Mouse (Mus musculus) olfactory bulb, adult 2 months (tissue): ENCODE measurements at regions not wholly inside any gene's neighbourhood (a gene's known extent, or its start where the extent isn't known, plus 50 kb on each side); places are given as distances from the start of the nearest gene placed in this dataset.

Source experiments
- H3K27ac ChIP-seq: fragments of 200-500 bp; 2 replicates; pipeline ENCODE4 v1.5.1; 2012; ENCODE audit warnings: low read depth, low read length; ENCODE audit not compliant: insufficient read depth
- H3K4me1 ChIP-seq: fragments of 200-500 bp; 2 replicates; pipeline ENCODE4 v1.6.1; 2012; ENCODE audit warnings: low read length; ENCODE audit not compliant: control insufficient read depth, insufficient read depth
- H3K4me3 ChIP-seq: fragments of 200-500 bp; 2 replicates; pipeline ENCODE4 v1.5.1; 2012; ENCODE audit warnings: mild to moderate bottlenecking, low read depth, low read length, moderate library complexity; ENCODE audit not compliant: insufficient read depth
- CTCF ChIP-seq: fragments of 200-500 bp; IDR thresholded peaks from 2 replicates; pipeline ENCODE4 v1.5.1; 2012; ENCODE audit warnings: low read depth, mild to moderate bottlenecking, low read length, moderate library complexity; ENCODE audit not compliant: insufficient read depth
- POLR2A ChIP-seq: fragments of 200-500 bp; IDR thresholded peaks from 2 replicates; pipeline ENCODE4 v1.6.1; 2012; ENCODE audit warnings: mild to moderate bottlenecking, low read depth, low read length, moderate library complexity; ENCODE audit not compliant: insufficient read depth
- WGBS: fragments of 180-500 bp; shearing (Covaris S2); methylation state at CpG from one replicate; pipeline ENCODE4 v1.1.7; 2018; 5-methylcytosine and 5-hydroxymethylcytosine counted together

GRCm38 (mm10) chr7:136327281-136327680 is 567.1 kb upstream of the Mgmt start:
- TF ChIP-seq POLR2A (no peak), CTCF (no peak)
- Histone ChIP-seq H3K4me3 (no peak overlapping the region), H3K4me1 (no peaks in the 10 kb centered on the region), H3K27ac (no peak overlapping the region)
- WGBS: 63% methylated on average over 4 of the region's 4 CpGs

- WGBS: 71% methylated on average over 1 of the region's 1 CpGs
- no peak overlapping the region for H3K27ac ChIP-seq
- TF ChIP-seq CTCF (no peak), POLR2A (no peak)
These were observed 564.0 kb upstream of the Mgmt start for GRCm38 (mm10) chr7:136330431-136330830.

GRCm38 (mm10) chr7:136332805-136333204 is 561.6 kb upstream of the Mgmt start:
- 79% methylated on average over 4 of the region's 4 CpGs for WGBS
- Histone ChIP-seq H3K4me3 (no peak overlapping the region), H3K4me1 (no peaks in the 10 kb centered on the region), H3K27ac (no peak overlapping the region)
- TF ChIP-seq POLR2A (no peak), CTCF (no peak)

More at GRCm38 (mm10) chr7:136330431-136330830, 564.0 kb upstream of the Mgmt start:
- Histone ChIP-seq H3K4me3 (no peak overlapping the region), H3K4me1 (no peaks in the 10 kb centered on the region)

GRCm38 (mm10) chr7:136341599-136342210 is 552.7 kb upstream of the Mgmt start:
- Histone ChIP-seq H3K4me3 (no peak overlapping the region), H3K27ac (no peak overlapping the region), H3K4me1 (0 out of 2 replicates have a peak, but pooled peaks cover 2% of the 10 kb centered on the region)
- TF ChIP-seq POLR2A: no peak
- 86% methylated on average over 16 of the region's 16 CpGs for WGBS

GRCm38 (mm10) chr7:136342211-136342799 is 552.1 kb upstream of the Mgmt start:
- H3K4me3 ChIP-seq: no peak overlapping the region
- no peak overlapping the region for H3K27ac ChIP-seq
- 53% methylated on average over 10 of the region's 10 CpGs for WGBS
- H3K4me1 ChIP-seq: 0 out of 2 replicates have a peak, but pooled peaks cover 2% of the 10 kb centered on the region
- no peak for TF ChIP-seq POLR2A
- TF ChIP-seq CTCF: no peak

GRCm38 (mm10) chr7:136342822-136343221 is 551.6 kb upstream of the Mgmt start:
- 28% methylated on average over 8 of the region's 8 CpGs for WGBS
- Histone ChIP-seq H3K4me3 (no peak overlapping the region), H3K4me1 (0 out of 2 replicates have a peak, but pooled peaks cover 2% of the 10 kb centered on the region), H3K27ac (no peak overlapping the region)
- TF ChIP-seq CTCF: no peak
- no peak for TF ChIP-seq POLR2A

- H3K4me3 ChIP-seq: no peak overlapping the region
- TF ChIP-seq CTCF (no peak), POLR2A (no peak)
- H3K27ac ChIP-seq: no peak overlapping the region
- H3K4me1 ChIP-seq: 0 out of 2 replicates have a peak, but pooled peaks cover 2% of the 10 kb centered on the region
- WGBS: 66% methylated on average over 4 of the region's 4 CpGs
These were observed 550.9 kb upstream of the Mgmt start for GRCm38 (mm10) chr7:136343494-136343893.

GRCm38 (mm10) chr7:136345051-136345450 is 549.4 kb upstream of the Mgmt start:
- WGBS: 98% methylated on average over 3 of the region's 3 CpGs
- Histone ChIP-seq H3K4me3 (no peak overlapping the region), H3K27ac (no peak overlapping the region), H3K4me1 (0 out of 2 replicates have a peak, but pooled peaks cover 2% of the 10 kb centered on the region)
- TF ChIP-seq CTCF: no peak
- no peak for TF ChIP-seq POLR2A

GRCm38 (mm10) chr7:136346531-136346930 is 547.9 kb upstream of the Mgmt start:
- Histone ChIP-seq H3K4me1 (0 out of 2 replicates have a peak, but pooled peaks cover 2% of the 10 kb centered on the region), H3K27ac (no peak overlapping the region), H3K4me3 (no peak overlapping the region)
- TF ChIP-seq CTCF (no peak), POLR2A (no peak)
- 94% methylated on average over 4 of the region's 4 CpGs for WGBS

- H3K4me3 ChIP-seq: no peak overlapping the region
- whole genome bisulfite sequencing: 61% methylated on average over 1 of the region's 1 CpGs
- no peak overlapping the region for H3K27ac ChIP-seq
- H3K4me1 ChIP-seq: 0 out of 2 replicates have a peak, but pooled peaks cover 2% of the 10 kb centered on the region
- no peak for TF ChIP-seq POLR2A
- no peak for TF ChIP-seq CTCF
These were observed 546.1 kb upstream of the Mgmt start for GRCm38 (mm10) chr7:136348309-136348708.
